Mouse (Mus musculus): ENCODE measurements around the gene Cdk1. TPM values are rescaled to one million over a fixed set of nuclear protein-coding genes. Genes with fewer than 3 reads are reported as not detected.

Gene Cdk1
- polyA plus RNA-seq, 1 experiment from 2014 or later, result 700 TPM

GRCm38 (mm10) chr10:69290736-69291135 lies 62.0 kb downstream of the Cdk1 start:
- H3K9me3 ChIP-seq (ENCODE audit: low read depth, low read length), result no peaks in the 10 kb centered on the region
- TF ChIP-seq CTCF (IDR thresholded peaks at IDR 0.05; ENCODE audit: low read depth), result no peak
- no peak overlapping the region for H3K4me2 ChIP-seq
- no peak overlapping the region for H3K27ac ChIP-seq (ENCODE audit: low read depth)
- H3K4me3 ChIP-seq (ENCODE audit: low read depth, low read length), result no peak overlapping the region
- H3K9ac ChIP-seq, result no peak overlapping the region
- peaks cover 15% of the 10 kb centered on the region; the same call in 1 of the 2 replicates for H3K36me3 ChIP-seq (ENCODE audit: insufficient read depth)
- ATAC-seq (ENCODE audit: insufficient read depth) (no peak), DNase-seq (no peak)
- no peaks in the 10 kb centered on the region for H3K4me1 ChIP-seq (ENCODE audit: insufficient read depth)
- no peaks in the 10 kb centered on the region for H3K27me3 ChIP-seq (ENCODE audit: insufficient read depth, low read length)
- WGBS, result 90% methylated on average over 8 of the region's 8 CpGs

- 84% methylated on average over 6 of the region's 6 CpGs for WGBS
- no peak overlapping the region for H3K27ac ChIP-seq (ENCODE audit: low read depth)
- ATAC-seq (ENCODE audit: insufficient read depth), result no peak
- no peaks in the 10 kb centered on the region for H3K4me1 ChIP-seq (ENCODE audit: insufficient read depth)
- H3K36me3 ChIP-seq (ENCODE audit: insufficient read depth), result peaks cover 24% of the 10 kb centered on the region; the same call in 1 of the 2 replicates
- no peak overlapping the region for H3K4me3 ChIP-seq (ENCODE audit: low read depth, low read length)
- no peak overlapping the region for H3K4me2 ChIP-seq
- no peak for TF ChIP-seq CTCF (IDR thresholded peaks at IDR 0.05; ENCODE audit: low read depth)
- no peaks in the 10 kb centered on the region for H3K9me3 ChIP-seq (ENCODE audit: low read depth, low read length)
- no peak for DNase-seq
- no peak overlapping the region for H3K9ac ChIP-seq
- H3K27me3 ChIP-seq (ENCODE audit: insufficient read depth, low read length), result no peaks in the 10 kb centered on the region
Observed at GRCm38 (mm10) chr10:69288720-69289119, 64.0 kb downstream of the Cdk1 start.

- ATAC-seq (ENCODE audit: insufficient read depth), result no peak
- no peak overlapping the region for H3K27ac ChIP-seq (ENCODE audit: low read depth)
Observed at GRCm38 (mm10) chr10:69288086-69288485, 64.7 kb downstream of the Cdk1 start.

GRCm38 (mm10) chr10:69286939-69287338 lies 65.8 kb downstream of the Cdk1 start:
- H3K9me3 ChIP-seq (ENCODE audit: low read depth, low read length), result no peaks in the 10 kb centered on the region
- H3K9ac ChIP-seq, result no peak overlapping the region
- H3K27ac ChIP-seq (ENCODE audit: low read depth), result no peak overlapping the region
- no peak overlapping the region for H3K4me3 ChIP-seq (ENCODE audit: low read depth, low read length)
- no peak for DNase-seq
- no peaks in the 10 kb centered on the region for H3K27me3 ChIP-seq (ENCODE audit: insufficient read depth, low read length)
- no peak for TF ChIP-seq CTCF (IDR thresholded peaks at IDR 0.05; ENCODE audit: low read depth)
- WGBS, result 91% methylated on average over 3 of the region's 3 CpGs
- H3K4me1 ChIP-seq (ENCODE audit: insufficient read depth), result no peaks in the 10 kb centered on the region
- no peak for ATAC-seq (ENCODE audit: insufficient read depth)
- H3K36me3 ChIP-seq (ENCODE audit: insufficient read depth), result peaks cover 32% of the 10 kb centered on the region
- no peak overlapping the region for H3K4me2 ChIP-seq

More at GRCm38 (mm10) chr10:69288086-69288485, 64.7 kb downstream of the Cdk1 start:
- no peak for TF ChIP-seq CTCF (IDR thresholded peaks at IDR 0.05; ENCODE audit: low read depth)
- no peak overlapping the region for H3K4me2 ChIP-seq
- no peaks in the 10 kb centered on the region for H3K27me3 ChIP-seq (ENCODE audit: insufficient read depth, low read length)
- H3K4me1 ChIP-seq (ENCODE audit: insufficient read depth), result no peaks in the 10 kb centered on the region
- H3K9ac ChIP-seq, result no peak overlapping the region
- H3K36me3 ChIP-seq (ENCODE audit: insufficient read depth), result peaks cover 29% of the 10 kb centered on the region
- no peak for DNase-seq
- no peaks in the 10 kb centered on the region for H3K9me3 ChIP-seq (ENCODE audit: low read depth, low read length)
- 77% methylated on average over 4 of the region's 4 CpGs for WGBS
- no peak overlapping the region for H3K4me3 ChIP-seq (ENCODE audit: low read depth, low read length)

Other genes with a start within 250 kb of the Cdk1 start
- 19.4 and 20.1 TPM in 2 replicates for gene Rhobtb1, start 201.5 kb downstream of the Cdk1 start, polyA plus RNA-seq (2014; fragmentation: Nextera tagmentation; extraction: Ambion mirVana)
- gene A930033H14Rik, start 139.8 kb downstream of the Cdk1 start, polyA plus RNA-seq (2014; fragmentation: Nextera tagmentation; extraction: Ambion mirVana), result 1.8 and 1.9 TPM in 2 replicates
- 16.2 and 17.5 TPM in 2 replicates for gene Ank3, start 45.8 kb upstream of the Cdk1 start, polyA plus RNA-seq (2014; fragmentation: Nextera tagmentation; extraction: Ambion mirVana)